Mouse (Mus musculus): ENCODE measurements around the gene Gas7. TPM values are rescaled to one million over a fixed set of nuclear protein-coding genes. Genes with fewer than 3 reads are reported as not detected.

Gene Gas7
- total and polyA plus RNA-seq, 3 experiments: 0.44 TPM; not detected in 2

GRCm38 (mm10) chr11:67667531-67668332 lies 212.5 kb downstream of the Gas7 start:
- DNase-seq (ENCODE audit: low spot score) (no peak), ATAC-seq (ENCODE audit: extremely low read depth, insufficient number of reproducible peaks, low FRiP score, poor library complexity, severe bottlenecking) (no peak)
- Histone ChIP-seq H3K9me3 (replicated peaks) (peaks cover 81% of the 10 kb centered on the region), H3K27me3 (ENCODE audit: insufficient read depth, low read length) (no peaks in the 10 kb centered on the region), H3K36me3 (replicated peaks) (no peaks in the 10 kb centered on the region), H3K4me3 (ENCODE audit: low read depth, low read length) (peak overlapping the region; percentile 13; the same call in 1 of the 2 replicates), H3K4me1 (ENCODE audit: insufficient read depth, low read depth, low read length) (no peaks in the 10 kb centered on the region)
- TF ChIP-seq TAL1 (conservative IDR thresholded peaks at IDR 0.05; ENCODE audit: low read depth, low read length): no peak
- TF ChIP-seq POLR2AphosphoS5 (IDR thresholded peaks at IDR 0.05; ENCODE audit: insufficient replicate concordance, low read depth, low read length): no peak
- no peak for TF ChIP-seq CTCF (IDR thresholded peaks at IDR 0.05; ENCODE audit: low read depth, low read length)
- TF ChIP-seq GATA1 (IDR thresholded peaks at IDR 0.05; ENCODE audit: borderline replicate concordance, low read length): no peak
- no peak for TF ChIP-seq GATA2 (IDR thresholded peaks at IDR 0.05; ENCODE audit: borderline replicate concordance, low read depth, low read length)

- peaks cover 80% of the 10 kb centered on the region for H3K9me3 ChIP-seq (replicated peaks)
- DNase-seq (ENCODE audit: low spot score) (no peak), ATAC-seq (ENCODE audit: extremely low read depth, insufficient number of reproducible peaks, low FRiP score, poor library complexity, severe bottlenecking) (no peak)
- H3K4me3 ChIP-seq (ENCODE audit: low read depth, low read length): no peak overlapping the region
- no peaks in the 10 kb centered on the region for H3K4me1 ChIP-seq (ENCODE audit: insufficient read depth, low read depth, low read length)
- TF ChIP-seq POLR2AphosphoS5 (IDR thresholded peaks at IDR 0.05; ENCODE audit: insufficient replicate concordance, low read depth, low read length) (no peak), TAL1 (conservative IDR thresholded peaks at IDR 0.05; ENCODE audit: low read depth, low read length) (no peak), GATA2 (IDR thresholded peaks at IDR 0.05; ENCODE audit: borderline replicate concordance, low read depth, low read length) (no peak), CTCF (IDR thresholded peaks at IDR 0.05; ENCODE audit: low read depth, low read length) (no peak), GATA1 (IDR thresholded peaks at IDR 0.05; ENCODE audit: borderline replicate concordance, low read length) (no peak)
- no peaks in the 10 kb centered on the region for H3K27me3 ChIP-seq (ENCODE audit: insufficient read depth, low read length)
- no peaks in the 10 kb centered on the region for H3K36me3 ChIP-seq (replicated peaks)
Observed at GRCm38 (mm10) chr11:67668460-67669007, 213.3 kb downstream of the Gas7 start.

DNA sequence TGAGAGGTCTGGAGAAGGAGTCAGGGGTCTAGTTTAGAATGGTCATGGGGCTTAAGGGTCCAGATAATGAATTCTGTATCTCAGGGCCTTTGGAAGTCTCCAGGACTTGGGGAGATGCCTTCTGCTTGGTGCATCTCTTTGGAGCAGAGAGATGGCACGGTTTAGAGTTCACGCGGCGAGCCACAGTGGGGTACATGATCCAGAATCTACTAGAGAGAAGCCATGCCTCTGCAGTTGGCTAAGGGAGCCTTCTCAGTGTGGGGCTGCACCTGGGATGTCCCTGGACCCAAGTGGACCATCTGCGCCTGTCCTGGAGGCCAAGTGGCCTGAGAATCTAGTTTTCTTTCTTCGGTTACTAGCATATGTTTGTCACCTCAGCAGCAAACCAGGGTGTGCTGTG lies 214.8 kb downstream of the Gas7 start:
- H3K36me3 ChIP-seq (replicated peaks): no peaks in the 10 kb centered on the region
- no peaks in the 10 kb centered on the region for H3K27me3 ChIP-seq (ENCODE audit: insufficient read depth, low read length)

DNA sequence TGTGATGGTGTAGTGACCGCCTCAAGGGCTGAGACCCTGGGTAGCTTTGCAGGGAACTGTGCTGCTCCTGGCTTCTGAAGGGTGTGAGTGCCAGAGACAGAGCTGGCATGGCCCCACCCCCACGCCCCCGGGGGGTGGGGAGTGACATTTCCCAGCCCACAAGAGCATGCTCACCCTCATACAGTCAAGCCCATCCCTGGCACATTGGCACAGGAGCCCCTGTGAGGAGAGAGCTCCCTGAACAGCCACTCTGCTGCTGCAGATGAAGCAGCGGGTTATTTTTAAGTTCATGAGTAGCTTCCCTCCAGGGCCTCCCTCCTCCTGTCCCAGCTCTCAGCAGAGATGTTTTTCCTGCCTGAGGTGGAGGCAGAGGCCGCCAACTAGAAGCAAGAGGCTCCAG lies 216.9 kb downstream of the Gas7 start:
- H3K27me3 ChIP-seq (ENCODE audit: insufficient read depth, low read length): no peaks in the 10 kb centered on the region
- peaks cover 74% of the 10 kb centered on the region for H3K9me3 ChIP-seq (replicated peaks)
- no peaks in the 10 kb centered on the region for H3K4me1 ChIP-seq (ENCODE audit: insufficient read depth, low read depth, low read length)
- DNase-seq (ENCODE audit: low spot score) (no peak), ATAC-seq (ENCODE audit: extremely low read depth, insufficient number of reproducible peaks, low FRiP score, poor library complexity, severe bottlenecking) (no peak)
- TF ChIP-seq POLR2AphosphoS5 (IDR thresholded peaks at IDR 0.05; ENCODE audit: insufficient replicate concordance, low read depth, low read length): no peak
- no peak for TF ChIP-seq TAL1 (conservative IDR thresholded peaks at IDR 0.05; ENCODE audit: low read depth, low read length)
- TF ChIP-seq GATA2 (IDR thresholded peaks at IDR 0.05; ENCODE audit: borderline replicate concordance, low read depth, low read length): no peak
- TF ChIP-seq GATA1 (IDR thresholded peaks at IDR 0.05; ENCODE audit: borderline replicate concordance, low read length): no peak
- no peak for TF ChIP-seq CTCF (IDR thresholded peaks at IDR 0.05; ENCODE audit: low read depth, low read length)
- no peaks in the 10 kb centered on the region for H3K36me3 ChIP-seq (replicated peaks)
- no peak overlapping the region for H3K4me3 ChIP-seq (ENCODE audit: low read depth, low read length)

More for the DNA sequence above, 214.8 kb downstream of the Gas7 start:
- Histone ChIP-seq H3K4me3 (ENCODE audit: low read depth, low read length) (no peak overlapping the region), H3K9me3 (replicated peaks) (peaks cover 78% of the 10 kb centered on the region), H3K4me1 (ENCODE audit: insufficient read depth, low read depth, low read length) (no peaks in the 10 kb centered on the region)
- DNase-seq (ENCODE audit: low spot score) (no peak), ATAC-seq (ENCODE audit: extremely low read depth, insufficient number of reproducible peaks, low FRiP score, poor library complexity, severe bottlenecking) (no peak)
- TF ChIP-seq GATA2 (IDR thresholded peaks at IDR 0.05; ENCODE audit: borderline replicate concordance, low read depth, low read length) (no peak), GATA1 (IDR thresholded peaks at IDR 0.05; ENCODE audit: borderline replicate concordance, low read length) (no peak), TAL1 (conservative IDR thresholded peaks at IDR 0.05; ENCODE audit: low read depth, low read length) (no peak), POLR2AphosphoS5 (IDR thresholded peaks at IDR 0.05; ENCODE audit: insufficient replicate concordance, low read depth, low read length) (no peak), CTCF (IDR thresholded peaks at IDR 0.05; ENCODE audit: low read depth, low read length) (no peak)

GRCm38 (mm10) chr11:67675562-67676540 lies 220.6 kb downstream of the Gas7 start:
- DNase-seq (ENCODE audit: low spot score) (no peak), ATAC-seq (ENCODE audit: extremely low read depth, insufficient number of reproducible peaks, low FRiP score, poor library complexity, severe bottlenecking) (no peak)
- H3K9me3 ChIP-seq (replicated peaks): peaks cover 76% of the 10 kb centered on the region
- no peaks in the 10 kb centered on the region for H3K27me3 ChIP-seq (ENCODE audit: insufficient read depth, low read length)
- TF ChIP-seq TAL1 (conservative IDR thresholded peaks at IDR 0.05; ENCODE audit: low read depth, low read length): no peak
- no peak for TF ChIP-seq GATA2 (IDR thresholded peaks at IDR 0.05; ENCODE audit: borderline replicate concordance, low read depth, low read length)
- no peak for TF ChIP-seq GATA1 (IDR thresholded peaks at IDR 0.05; ENCODE audit: borderline replicate concordance, low read length)
- no peak for TF ChIP-seq CTCF (IDR thresholded peaks at IDR 0.05; ENCODE audit: low read depth, low read length)
- TF ChIP-seq POLR2AphosphoS5 (IDR thresholded peaks at IDR 0.05; ENCODE audit: insufficient replicate concordance, low read depth, low read length): no peak
- H3K4me1 ChIP-seq (ENCODE audit: insufficient read depth, low read depth, low read length): no peaks in the 10 kb centered on the region
- H3K4me3 ChIP-seq (ENCODE audit: low read depth, low read length): no peak overlapping the region
- H3K36me3 ChIP-seq (replicated peaks): no peaks in the 10 kb centered on the region

Data from G1E (cell line).